Mouse (Mus musculus): ENCODE data around the gene Itga10.
"Not testable (repeated sequence)": the region's sequence is repeated elsewhere in the genome, so short reads cannot be mapped to it uniquely, and the experiment has no call there.

Itga10 gene

DNA sequence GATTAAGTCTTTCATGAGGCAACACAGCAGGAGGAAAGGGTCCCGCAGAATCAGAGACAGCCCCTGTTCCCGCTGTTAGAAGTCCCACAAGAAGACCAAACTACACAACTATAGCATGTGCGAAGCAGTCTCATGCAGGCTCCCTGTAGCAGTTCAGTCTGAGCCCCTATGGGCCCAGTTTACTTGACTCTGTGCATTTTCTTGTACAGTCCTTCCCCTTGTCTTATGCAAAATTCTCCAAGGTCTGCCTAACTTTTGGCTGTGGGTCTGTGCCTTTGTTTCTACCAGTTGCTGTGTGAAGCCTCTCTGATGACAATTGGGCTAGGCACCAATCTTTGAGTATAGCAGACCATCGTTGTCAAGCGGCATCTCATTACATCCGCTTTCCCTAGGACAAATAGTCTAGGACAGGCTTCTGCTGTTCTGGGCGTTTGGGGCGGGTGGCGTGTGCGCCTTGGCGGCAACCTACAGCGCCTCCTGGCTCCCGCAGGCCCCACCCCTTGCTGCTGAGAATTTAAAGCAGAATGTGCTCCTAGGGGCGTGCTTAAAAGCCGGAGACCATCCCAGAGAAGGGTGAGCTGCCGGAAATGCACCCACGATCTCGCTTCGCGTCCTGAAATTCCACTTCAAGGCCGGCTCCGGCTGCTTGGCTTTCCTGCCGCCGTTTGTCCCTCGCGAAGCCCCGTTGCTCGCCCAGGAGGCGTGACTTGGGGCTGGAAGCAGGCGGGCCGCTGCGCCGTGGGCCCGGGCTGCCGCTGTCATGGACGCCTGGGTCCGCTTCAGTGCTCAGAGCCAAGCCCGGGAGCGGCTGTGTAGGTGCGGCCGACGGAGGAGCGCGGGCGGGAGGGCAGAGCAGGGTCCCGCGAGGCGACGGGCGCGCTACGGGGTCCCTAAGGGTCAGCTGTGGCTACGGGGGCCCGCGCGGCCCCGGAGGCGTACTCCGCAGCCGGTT, 10.2 kb upstream of the Itga10 start, which contains the start of the genes Pex11b and Gm42957:
Pex11b (plus strand) TSS at position 449 of the 952 bp plus-strand sequence.
Gm42957 (plus strand) TSS at position 547 of the 952 bp plus-strand sequence.
- peak; percentile 92 for DNase-seq

- DNase-seq: no peak
These were observed 9.5 kb upstream of the Itga10 start for GRCm38 (mm10) chr3:96635906-96636305.

DNA sequence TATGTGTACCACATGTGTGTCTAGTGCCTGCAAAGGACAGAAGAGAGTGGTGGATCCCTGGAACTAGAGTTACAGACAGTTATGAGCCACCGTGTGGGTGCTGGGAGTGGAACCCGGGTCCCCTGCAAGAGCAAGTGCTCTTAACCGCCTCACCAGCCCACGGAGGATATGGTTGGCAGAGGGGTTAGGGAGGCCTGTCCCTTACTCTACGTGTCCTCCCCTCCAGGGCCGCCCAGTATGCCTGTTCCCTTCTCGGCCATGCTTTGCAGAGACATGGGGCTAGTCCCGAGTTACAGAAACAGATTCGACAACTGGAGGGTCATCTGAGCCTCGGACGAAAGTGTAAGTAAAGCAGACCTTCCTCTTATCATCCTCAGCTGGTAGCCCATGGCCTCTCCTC, 8.9 kb upstream of the Itga10 start:
- no peak for DNase-seq

GRCm38 (mm10) chr3:96639219-96639618, 6.2 kb upstream of the Itga10 start:
- DNase-seq: no peak

GRCm38 (mm10) chr3:96647365-96647764, 2.0 kb downstream of the Itga10 start:
- DNase-seq: no peak

DNA sequence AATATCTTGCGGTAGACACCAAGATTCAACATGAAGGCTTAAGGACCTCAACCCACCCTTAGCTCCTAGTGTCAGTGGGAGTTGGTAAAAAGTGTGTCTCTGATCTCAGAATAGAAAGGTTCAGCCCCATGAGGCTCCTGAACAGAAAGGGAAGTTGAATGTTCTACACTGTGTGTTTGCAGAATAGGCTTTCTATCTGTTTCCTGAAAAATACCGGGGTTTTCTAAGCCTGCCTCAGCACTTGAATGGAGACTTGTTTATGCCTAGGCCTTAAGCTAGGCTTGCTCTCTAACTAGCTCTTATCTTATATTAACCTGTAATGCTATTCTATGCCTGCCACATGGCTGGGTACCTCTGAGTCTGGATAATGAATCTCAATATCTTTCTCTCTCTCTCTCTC, 15.5 kb downstream of the Itga10 start:
- DNase-seq: no peak

DNA sequence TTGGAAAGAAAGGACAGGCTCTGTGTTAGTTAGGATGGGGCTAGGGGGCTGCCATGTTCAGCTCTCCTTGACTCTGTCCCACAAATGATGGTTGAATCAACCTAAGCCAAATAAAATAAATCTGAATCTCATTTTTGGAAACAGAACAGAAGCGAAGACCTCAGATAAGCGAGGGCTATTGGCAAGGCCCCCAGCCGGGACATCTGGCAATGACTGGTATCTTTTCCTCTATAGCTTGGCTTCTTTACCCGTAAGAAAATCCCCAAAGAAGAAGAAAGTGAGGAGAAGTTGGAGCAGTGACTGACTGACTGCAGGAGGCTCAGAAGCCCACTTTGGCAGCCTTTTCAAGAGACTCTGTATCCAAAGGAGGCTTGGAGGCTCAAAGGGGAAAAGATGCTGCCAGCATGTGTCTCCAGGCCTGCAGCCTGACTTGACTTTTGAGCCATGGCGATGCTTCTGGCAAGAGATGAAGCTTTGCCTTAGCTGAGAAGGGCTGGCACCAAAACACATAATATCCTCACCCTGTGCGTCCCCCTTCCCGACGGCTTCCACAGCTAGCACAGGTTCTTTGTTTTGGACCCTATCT, 17.4 kb downstream of the Itga10 start:
- no peak for DNase-seq

DNA sequence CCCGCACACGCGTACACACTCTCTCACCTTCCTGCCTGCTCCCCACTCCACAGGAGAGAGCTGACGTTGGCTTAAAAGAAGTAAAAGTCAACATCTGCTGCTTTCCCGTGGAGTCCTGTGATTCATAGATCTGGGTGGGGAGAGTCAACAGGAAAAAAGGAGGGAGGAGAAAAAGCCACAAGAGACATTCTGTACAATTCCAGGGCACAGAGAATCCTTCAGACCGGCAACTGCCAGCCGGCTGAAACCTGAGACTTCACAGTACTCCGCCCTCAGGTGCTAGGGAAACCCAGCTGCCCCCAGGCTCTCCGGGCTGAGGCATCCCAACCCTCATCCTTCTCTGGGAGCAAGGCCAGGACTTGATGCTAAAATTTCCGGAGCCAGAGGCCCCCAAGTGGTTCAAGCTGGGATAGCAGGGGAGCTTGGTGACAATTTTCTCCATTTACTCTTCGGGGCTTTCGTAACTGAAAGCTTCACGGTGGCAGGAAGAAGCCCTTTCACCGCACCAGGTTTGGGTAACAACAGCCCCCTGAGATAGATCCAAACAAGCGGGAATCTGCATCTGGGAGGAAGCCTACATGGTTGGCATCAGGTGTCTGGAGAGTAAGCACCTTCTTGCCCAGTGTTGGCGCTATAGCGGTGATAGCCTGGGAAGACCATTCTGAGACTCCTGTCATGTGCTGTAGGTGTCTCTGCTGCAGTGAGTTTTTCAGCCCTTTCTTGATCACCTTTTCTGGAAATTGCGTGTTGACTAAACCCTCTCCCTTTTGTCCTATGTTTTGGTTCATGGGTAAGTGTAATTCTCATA, 18.3 kb downstream of the Itga10 start:
- DNase-seq: peak; percentile 88

DNA sequence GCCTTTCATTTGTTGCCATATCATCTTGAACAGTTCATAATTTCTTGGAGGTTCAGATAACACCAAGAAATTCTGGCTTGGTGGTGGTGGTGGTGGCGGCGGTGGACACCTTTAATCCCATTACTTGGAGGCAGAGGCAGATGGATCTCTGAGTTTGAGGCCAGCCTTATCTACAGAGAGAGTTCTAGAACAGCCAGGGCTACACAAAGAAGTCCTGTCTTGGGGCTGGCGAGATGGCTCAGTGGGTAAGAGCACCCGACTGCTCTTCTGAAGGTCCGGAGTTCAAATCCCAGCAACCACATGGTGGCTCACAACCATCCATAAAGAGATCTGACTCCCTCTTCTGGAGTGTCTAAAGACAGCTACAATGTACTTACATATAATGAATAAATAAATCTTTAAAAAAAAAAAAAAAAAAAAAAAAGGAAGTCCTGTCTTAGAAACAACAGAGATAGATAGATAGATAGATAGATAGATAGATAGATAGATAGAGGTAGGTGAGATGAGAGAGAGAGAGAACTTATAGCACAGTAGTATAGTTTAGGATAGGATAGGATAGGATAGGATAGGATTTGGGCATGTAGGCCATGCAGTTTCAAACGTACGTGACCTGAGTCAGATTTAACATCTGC, 20.5 kb downstream of the Itga10 start:
- not testable (repeated sequence) for DNase-seq

- no peak for DNase-seq
These were observed 21.5 kb downstream of the Itga10 start for GRCm38 (mm10) chr3:96666916-96667315.

GRCm38 (mm10) chr3:96667316-96667715, 21.9 kb downstream of the Itga10 start:
- no peak for DNase-seq

- DNase-seq: no peak
These were observed 23.2 kb downstream of the Itga10 start for GRCm38 (mm10) chr3:96668424-96669067.

DNA sequence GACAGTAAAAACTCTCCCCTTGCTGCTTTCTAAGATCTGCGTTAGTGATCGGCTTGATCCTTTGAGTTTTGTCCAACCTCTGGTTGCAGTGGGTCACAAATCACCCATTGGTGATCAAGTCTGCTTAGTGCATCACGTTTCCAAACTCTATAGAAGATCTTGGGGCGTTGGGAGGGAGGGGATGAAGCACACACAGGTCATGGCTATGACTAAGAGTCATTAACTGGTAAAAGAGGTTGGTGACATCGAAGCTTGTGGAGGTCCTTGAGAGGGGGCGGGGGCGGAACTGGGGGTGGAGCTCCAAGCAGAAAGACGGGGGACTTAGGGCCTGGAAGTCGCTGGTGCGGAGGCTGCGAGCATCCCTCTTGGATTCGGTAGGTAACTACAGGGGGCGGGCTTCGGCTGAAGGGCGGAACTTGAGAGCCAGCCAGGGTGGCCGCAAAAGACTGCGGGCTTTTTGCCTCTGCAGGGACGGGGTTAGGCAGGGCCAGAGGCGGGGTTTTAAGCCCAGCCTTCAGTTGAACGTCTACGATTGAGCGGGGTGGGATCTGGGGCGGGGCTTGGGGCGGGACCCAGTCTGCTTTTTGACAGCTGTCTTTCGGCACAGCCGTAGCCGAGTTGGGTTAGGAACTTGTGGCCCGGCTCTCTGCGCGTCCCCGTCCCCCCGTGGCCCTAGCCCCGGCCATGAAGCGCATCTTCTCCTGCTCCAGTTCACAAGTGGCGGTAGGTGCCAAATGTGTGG, 24.5 kb downstream of the Itga10 start, which contains the start of gene Ankrd35:
Ankrd35 (plus strand) TSS at position 405 of the 742 bp plus-strand sequence.
- DNase-seq: peak; percentile 70

DNA sequence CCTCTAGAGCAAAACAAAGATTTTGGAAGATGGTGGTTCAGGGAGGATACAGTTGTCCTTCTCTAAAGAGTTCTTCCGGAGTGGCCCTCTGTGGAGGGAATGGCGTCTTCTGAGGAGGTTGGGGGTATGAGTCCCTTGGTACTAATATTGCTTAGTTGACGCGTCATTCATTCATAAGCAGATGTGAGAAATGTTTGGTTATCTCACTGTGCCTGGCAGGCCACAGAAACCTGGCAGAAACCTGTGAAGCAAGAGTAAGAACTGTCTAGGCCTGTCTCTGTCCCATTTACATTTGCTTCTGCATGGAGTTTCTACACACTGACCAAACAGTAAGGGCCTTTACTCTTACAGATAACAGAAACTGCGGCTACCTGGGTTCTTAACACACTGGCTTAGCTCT, 26.1 kb downstream of the Itga10 start:
- no peak for DNase-seq

DNA sequence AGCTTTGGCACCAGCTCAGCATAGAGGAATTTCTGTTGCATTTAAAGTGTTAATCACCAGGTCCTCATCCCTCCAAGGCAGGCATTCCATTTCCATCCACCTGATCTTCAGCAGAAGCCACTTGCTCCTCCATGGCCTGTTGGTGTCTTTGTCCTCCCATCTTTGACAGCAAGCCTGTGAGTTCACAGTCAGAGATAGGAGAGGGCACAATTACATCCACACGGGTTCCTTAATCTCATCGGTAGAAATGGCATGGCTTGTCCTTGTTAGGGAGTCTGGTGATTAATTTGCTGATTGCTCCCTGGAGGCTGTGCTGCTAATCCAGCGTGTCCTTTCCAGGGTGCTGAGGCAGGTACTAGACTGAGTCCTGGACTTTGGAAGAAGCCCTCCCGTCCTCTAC, 28.1 kb downstream of the Itga10 start:
- DNase-seq: no peak

DNA sequence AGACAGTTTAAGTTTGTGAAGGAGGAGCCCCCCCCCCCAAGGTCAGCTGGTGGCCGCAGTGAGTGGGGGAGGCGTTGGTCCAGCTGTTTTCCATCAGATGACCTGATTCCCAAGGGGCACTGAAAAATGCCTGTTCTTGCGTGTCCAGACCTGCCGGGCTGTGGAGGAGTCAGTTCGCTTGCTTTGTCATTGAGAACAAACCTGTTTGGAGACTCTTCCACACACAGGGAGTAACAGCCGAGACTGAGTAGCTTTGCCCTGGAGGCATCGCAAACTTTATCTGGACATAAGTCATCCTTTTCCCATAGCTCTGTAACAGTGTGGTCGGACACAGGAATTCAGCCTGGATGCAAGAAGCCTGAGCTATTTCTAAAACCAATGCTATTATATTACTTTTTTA, 29.1 kb downstream of the Itga10 start:
- DNase-seq: no peak

GRCm38 (mm10) chr3:96675171-96675570, 29.8 kb downstream of the Itga10 start:
- DNase-seq: no peak

DNA sequence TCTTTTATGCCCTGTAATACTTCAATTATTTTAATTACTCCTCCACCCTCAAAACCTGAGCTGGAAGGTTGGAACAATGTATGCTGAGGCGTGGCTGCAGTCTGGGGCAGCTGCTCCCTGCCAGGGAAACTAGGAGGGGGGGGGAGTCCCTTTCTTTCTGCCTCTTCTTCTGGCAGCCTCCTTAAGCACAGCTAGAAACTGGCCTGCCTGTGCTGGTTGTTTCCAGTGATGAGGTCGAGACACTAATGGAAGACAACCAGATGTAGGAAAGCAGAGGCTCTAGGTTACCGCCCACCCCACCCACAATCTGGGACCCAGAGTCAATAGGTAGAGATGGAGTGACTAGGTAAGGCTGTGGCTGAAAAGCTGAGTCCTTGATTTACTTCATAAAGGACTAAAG, 30.3 kb downstream of the Itga10 start:
- no peak for DNase-seq

DNA sequence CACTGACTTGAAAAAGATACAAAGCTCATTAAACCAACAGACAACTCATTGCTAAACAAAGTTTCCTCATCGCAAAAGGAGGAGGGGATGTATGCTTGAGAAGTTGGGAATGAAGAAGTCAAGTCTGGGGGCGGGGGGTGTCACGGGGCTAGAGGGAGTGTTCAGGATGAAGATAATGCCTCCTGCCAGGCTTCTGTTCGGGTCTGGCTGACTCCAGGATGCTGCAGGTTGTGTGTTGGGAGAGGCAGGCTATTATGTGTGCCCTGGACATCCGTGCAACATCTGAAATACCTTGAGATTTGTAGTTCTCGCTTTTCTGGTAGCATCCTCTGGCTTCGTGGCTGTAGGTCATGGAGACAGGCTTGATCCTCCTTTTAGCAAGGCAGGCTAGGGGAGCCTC, 33.1 kb downstream of the Itga10 start:
- no peak for DNase-seq

GRCm38 (mm10) chr3:96679159-96679674, 33.8 kb downstream of the Itga10 start:
- DNase-seq: no peak
